Mouse (Mus musculus) Muller cell, postnatal 12 days (primary cell): ENCODE measurements around the gene Lrrc15.

Experiments used
- DNase-seq: peaks from one replicate; pipeline ENCODE4 v3.0.0-alpha.2; 2015; ENCODE audit errors: inconsistent ontology term

Gene Lrrc15

DNA sequence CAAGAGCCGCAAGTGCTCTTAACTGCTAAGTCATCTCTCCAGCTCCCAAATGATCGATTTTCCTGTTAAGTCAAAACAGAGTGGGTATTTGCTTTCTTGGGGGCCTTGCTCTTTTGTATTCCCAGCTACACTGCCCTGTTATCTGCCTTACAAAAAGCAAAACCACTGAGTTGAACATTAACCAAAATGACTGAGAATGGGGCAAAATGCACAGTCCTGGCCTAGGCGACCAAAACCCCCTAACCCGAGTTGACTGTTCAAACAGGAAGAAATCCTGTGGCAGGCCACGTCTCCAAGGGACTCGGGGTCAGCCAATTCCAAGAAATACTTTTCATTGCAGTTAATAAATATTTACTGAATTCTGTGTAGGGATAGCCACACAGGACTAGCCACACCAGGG lies 44.3 kb downstream of the Lrrc15 start:
- no peak for DNase-seq

DNA sequence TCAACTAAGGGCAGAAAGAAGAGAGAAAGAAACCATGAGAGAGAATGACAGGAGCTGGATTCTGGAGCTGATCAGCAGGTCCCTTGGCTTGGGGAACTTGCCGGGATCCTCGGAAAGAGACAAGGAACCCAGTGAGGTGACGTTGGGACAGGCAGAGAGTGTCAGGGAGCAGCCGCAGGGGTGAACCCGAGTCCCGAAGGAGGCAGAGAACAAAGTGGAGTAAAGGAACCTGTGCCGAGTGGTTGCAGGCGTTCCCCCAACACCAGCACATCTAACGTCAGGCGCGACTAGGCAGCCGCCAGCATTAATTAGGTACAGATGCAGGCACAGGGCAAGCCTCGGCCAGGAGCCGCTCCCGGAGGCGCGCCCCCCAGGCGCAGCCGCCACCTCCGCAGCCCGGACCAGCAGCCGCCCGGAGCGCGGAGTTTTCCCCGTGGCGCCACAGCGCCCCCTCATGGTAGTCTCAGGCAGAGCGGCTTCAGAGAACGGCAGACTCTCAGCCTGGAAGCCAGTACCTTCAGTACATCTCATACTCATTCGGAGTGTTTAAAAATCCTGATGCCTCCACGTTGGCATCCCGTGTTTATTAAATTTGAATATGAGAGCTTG lies 46.9 kb downstream of the Lrrc15 start:
- peak; percentile 87 for DNase-seq

DNA sequence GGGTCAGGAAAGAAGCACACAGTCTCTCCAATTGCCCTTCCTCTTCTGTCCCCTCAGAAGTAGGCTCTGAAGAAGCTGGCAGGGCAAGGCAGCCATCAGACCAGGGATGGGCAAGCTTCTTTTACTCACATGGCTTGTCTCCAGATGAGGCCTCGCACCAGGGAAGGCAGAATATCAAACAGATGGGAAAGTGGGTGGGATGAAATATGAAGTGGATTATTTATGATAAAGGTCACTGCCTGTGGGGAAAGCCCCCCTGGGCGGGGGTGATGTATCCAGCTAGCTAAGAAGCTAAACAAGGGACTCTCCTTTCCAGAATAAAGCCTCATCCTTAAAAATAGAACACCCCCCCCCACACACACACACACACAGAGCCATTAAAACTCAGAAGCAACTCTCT lies 47.5 kb downstream of the Lrrc15 start:
- DNase-seq: peak; percentile 12

DNA sequence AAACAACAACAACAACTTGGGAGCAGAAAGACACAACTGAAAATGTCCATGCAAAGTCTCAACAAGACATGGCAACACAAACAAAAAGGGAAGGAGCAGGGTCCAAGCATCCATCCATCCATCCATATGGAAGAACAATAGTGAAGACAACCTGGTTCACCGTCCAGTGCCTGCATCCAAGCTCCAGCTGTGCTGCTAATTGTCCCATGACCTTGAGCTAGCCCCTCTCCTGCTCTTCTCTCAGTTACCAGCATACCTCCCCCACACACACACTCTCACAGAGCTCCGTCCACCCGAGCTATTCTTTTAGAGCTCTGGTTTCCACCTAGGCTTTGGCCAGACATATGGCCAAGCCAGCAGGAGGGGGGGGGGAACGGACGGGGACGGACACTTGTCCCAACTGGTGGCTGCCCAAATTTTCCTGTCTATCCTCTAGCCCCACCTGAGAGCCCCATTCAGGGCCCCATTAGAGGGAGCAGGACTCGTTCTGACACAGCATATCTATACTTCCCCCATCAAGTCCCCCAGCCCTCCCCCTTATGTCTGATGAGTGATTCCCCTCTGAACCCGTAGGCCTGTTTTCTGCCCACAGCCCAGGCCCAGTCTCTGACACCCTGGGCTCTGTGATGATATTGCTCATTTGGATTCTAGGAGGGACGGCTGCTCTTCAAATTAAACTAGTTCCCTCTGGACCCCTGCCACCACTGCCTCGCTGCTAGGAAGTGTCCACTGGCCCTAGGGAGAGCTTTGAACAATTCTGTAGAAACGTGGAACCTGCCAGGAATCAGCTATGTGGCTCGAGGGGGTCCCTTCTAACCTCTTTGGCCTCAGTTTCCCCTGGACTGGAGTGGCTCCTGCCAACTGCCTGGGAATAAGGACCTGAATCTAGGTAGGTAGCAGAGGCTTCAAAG lies 48.2 kb downstream of the Lrrc15 start:
- DNase-seq: no peak

DNA sequence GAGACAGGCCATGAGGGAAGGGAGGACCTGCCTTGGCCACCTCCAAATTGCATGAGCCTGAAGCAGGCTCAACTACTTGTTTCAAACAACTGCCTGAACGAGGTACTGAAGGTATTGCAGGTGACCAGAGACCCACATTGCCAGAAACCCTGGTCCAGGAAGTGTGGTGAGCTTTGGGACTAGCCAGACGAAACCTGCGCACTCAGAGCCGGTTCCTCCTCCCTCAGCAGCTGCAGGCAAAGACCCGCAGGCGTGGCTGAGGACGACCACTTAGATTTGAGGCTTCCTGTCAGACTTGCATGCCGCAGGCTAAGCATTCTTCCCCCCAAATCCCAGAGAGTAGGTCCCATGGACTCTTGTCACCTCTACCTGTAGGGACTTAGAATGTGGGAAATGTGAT lies 49.0 kb downstream of the Lrrc15 start:
- DNase-seq: no peak

DNA sequence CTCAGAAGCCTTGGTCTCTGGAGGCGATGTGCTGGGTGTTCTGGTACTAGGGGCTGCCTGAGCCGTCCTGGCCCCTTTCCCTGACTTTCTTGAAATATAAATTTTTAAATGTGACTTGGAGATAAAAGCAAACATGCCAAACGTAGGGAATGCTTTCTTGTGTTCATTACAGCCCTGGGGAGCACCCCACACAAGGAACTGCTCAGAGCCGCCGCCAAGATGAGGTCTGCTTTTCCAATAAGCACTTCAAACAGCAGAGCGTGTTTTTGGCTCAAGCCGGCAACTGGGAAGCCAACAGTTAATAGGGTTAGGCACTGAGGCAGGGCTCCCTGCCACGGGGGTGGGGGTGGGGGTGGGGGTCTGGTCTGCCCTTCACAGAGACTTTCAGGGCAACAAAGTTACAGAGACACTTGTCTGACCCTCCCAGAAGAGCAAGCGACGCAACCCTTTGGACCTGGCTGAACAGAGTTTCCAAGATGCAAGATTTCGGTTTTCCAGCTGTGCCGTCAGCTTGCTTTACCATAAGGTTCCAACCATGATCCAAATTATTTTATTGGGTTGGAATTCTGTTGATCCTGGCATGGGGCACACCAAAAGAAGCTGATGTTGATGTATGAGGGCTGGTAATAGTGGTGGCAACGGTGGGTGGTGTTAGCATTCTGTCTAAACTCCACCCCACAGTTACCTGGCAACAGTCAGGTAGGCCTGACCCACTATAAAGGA lies 51.0 kb downstream of the Lrrc15 start:
- no peak for DNase-seq

DNA sequence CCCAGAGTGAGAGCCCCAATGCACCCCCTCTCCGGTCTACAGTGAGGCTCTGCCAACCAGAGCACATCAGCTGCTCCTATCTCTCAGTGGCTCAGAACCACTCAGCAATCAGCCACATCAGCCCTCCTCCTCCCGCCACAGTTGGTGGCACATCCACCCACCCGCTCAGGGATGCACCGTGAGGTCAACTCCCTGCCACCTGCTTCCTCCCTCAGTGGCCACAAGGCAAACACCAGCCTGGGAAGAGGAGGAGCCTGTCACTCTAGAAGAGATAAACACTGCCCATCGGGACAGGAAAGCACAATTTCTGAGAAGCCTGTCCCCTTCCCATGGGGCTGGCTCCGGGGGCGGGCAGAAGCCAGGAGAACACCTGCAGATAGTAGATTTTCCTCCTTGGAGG lies 55.7 kb downstream of the Lrrc15 start:
- no peak for DNase-seq

DNA sequence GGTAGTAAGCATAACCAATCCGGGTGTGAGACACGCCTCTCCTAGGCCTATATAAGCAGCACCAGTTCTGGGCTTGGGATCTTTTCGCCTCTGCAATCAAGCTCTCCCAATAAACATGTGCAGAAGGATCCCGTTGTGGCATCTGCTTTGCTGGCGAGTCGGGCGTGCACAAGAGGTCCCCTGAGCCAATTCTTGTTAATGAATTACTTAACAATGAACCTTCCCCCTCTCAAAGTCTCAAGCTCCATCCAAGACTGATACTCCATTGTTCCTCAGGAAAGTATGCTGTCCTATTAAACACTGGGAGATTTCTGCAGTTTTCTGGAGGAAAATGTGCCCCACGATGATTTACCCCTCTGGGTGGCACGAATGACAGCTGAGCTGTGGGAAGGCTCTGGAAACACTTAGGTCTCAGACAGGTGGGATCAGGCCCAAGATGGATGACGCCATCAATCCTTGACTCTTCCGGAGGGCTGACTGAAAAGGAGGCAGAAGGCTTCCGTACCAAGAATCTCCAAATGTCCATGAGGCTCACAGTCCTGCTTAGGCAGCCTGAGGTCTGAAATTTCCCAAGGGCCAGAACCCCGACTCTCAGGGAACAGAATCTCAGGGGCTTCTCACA lies 61.8 kb downstream of the Lrrc15 start:
- DNase-seq: no peak
